Mouse (Mus musculus) CD4-positive, CD25-positive, alpha-beta regulatory T cell (primary cell): ENCODE results near the gene Taar4. TPM values are rescaled to one million over a fixed set of nuclear protein-coding genes. Genes with fewer than 3 reads are reported as not detected.

ENCODE experiments used
- polyA plus RNA-seq: library from polyadenylated mRNA; unstranded; fragments of 100-300 nt; shearing (Covaris generic); gene quantifications from one replicate; pipeline ENCODE4 v1.2.1, GENCODE M21; 2017

The Taar4 gene
- polyA plus RNA-seq: not detected

DNA sequence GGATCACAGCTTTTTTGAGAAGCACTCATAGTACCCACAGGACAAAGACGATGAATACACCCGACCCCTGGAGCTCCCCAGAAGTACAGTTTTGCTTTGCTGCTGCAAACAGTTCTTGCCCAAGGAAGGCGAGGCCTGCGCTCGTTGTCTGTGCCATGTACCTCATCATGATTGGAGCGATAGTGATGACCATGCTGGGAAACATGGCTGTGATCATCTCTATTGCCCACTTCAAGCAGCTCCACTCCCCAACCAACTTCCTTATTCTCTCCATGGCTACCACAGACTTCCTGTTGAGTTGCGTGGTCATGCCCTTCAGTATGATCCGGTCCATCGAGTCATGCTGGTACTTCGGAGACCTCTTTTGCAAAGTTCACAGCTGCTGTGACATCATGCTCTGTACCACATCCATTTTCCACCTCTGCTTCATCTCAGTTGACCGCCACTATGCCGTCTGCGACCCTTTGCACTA is at the start of gene Taar4:
Taar4 (plus strand) TSS at position 51 of the 472 bp plus-strand sequence.

DNA sequence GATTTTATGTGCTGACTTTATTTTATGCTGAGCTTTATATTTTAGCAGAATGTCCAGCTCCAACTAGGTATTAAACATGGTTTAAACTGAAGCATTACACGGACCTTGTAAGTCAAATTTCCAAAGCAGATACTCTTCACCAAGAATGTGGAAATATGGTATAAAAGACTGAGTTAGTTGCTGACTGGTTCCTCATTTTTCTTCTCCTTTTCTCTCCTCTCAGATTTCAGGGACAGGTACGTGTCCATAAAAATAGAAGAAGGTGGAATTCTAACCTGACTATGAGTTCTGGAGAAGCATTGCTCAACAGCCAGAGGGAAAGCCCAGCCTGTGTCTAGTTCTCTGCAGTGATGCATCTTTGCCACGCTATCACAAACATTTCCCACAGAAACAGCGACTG is 40.2 kb upstream of the Taar4 start, which contains the start of gene Taar1:
Taar1 (plus strand) TSS at position 301 of the 400 bp plus-strand sequence.

GRCm38 (mm10) chr10:23938312-23938711 is 22.0 kb upstream of the Taar4 start, which contains the start of gene Taar2:
Taar2 (plus strand) TSS chr10:23938572.

DNA sequence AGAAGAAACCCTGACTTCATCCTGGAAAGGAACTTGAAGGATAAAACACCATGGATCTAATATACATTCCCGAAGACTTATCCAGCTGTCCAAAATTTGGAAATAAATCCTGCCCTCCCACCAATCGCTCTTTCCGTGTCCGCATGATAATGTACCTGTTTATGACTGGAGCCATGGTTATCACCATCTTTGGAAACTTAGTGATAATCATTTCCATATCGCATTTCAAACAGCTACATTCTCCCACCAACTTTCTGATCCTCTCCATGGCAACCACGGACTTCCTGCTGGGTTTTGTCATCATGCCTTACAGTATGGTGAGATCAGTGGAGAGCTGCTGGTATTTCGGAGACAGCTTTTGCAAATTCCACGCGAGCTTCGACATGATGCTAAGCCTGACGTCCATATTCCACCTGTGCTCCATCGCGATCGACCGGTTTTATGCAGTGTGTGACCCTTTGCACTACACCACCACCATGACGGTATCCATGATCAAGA is 10.7 kb upstream of the Taar4 start, which contains the start of gene Taar3:
Taar3 (plus strand) TSS at position 51 of the 498 bp plus-strand sequence.

GRCm38 (mm10) chr10:23970656-23971165 is 10.4 kb downstream of the Taar4 start, which contains the start of gene Taar5:
Taar5 (plus strand) TSS chr10:23970706.

GRCm38 (mm10) chr10:23985546-23985945 is 25.3 kb downstream of the Taar4 start, which contains the start of gene Taar6:
Taar6 (minus strand) TSS chr10:23985646.

GRCm38 (mm10) chr10:23993381-23993780 is 33.1 kb downstream of the Taar4 start, which contains the start of gene Taar7a:
Taar7a (minus strand) TSS chr10:23993481.

GRCm38 (mm10) chr10:23999639-24000038 is 39.3 kb downstream of the Taar4 start, which contains the start of gene Taar7b:
Taar7b (plus strand) TSS chr10:23999939.

Other genes with a start within 250 kb of the Taar4 start
- gene Rps12, start 173.2 kb upstream of the Taar4 start, polyA plus RNA-seq: 49.0 TPM
- gene Slc18b1, start 163.5 kb upstream of the Taar4 start, polyA plus RNA-seq: not detected
- 0.10 TPM for gene Vnn3, start 109.0 kb upstream of the Taar4 start, polyA plus RNA-seq
- gene Vnn1, start 65.8 kb upstream of the Taar4 start, polyA plus RNA-seq: not detected
- gene Taar1, start 40.1 kb upstream of the Taar4 start, polyA plus RNA-seq: not detected
- not detected for gene Taar2, start 21.9 kb upstream of the Taar4 start, polyA plus RNA-seq
- gene Taar3, start 10.9 kb upstream of the Taar4 start, polyA plus RNA-seq: not detected
- not detected for gene Taar5, start 10.2 kb downstream of the Taar4 start, polyA plus RNA-seq
- gene Taar6, start 25.2 kb downstream of the Taar4 start, polyA plus RNA-seq: not detected
- gene Taar7a, start 33.0 kb downstream of the Taar4 start, polyA plus RNA-seq: not detected
- gene Taar7b, start 39.4 kb downstream of the Taar4 start, polyA plus RNA-seq: not detected
- gene Taar7d, start 66.7 kb downstream of the Taar4 start, polyA plus RNA-seq: not detected
- not detected for gene Taar7e, start 77.1 kb downstream of the Taar4 start, polyA plus RNA-seq
- gene Taar7f, start 89.0 kb downstream of the Taar4 start, polyA plus RNA-seq: not detected
- not detected for gene Taar8a, start 116.0 kb downstream of the Taar4 start, polyA plus RNA-seq
- gene Taar8b, start 131.8 kb downstream of the Taar4 start, polyA plus RNA-seq: not detected
- gene Taar8c, start 141.4 kb downstream of the Taar4 start, polyA plus RNA-seq: not detected
- gene Taar9, start 149.0 kb downstream of the Taar4 start, polyA plus RNA-seq: not detected
- 38.7 TPM for gene Stx7, start 188.8 kb downstream of the Taar4 start, polyA plus RNA-seq